Mouse (Mus musculus): ENCODE data around the gene Sin3b. TPM values are rescaled to one million over a fixed set of nuclear protein-coding genes. Genes with fewer than 3 reads are reported as not detected.

The Sin3b gene
- polyA plus RNA-seq, 1 experiment from 2014 or later = 144 TPM

GRCm38 (mm10) chr8:72698349-72698926 lies 24.6 kb upstream of the Sin3b start:
- H3K4me2 ChIP-seq (ENCODE audit: low read depth, low read length) = no peak overlapping the region
- no peaks in the 10 kb centered on the region for H3K36me3 ChIP-seq (ENCODE audit: control insufficient read depth, insufficient read depth, low read length)
- no peak for ATAC-seq (ENCODE audit: insufficient read depth, low FRiP score)
- no peak overlapping the region for H3K9ac ChIP-seq (ENCODE audit: low read length)
- H3K27ac ChIP-seq (ENCODE audit: low read length) = no peak overlapping the region
- no peak overlapping the region for H3K4me3 ChIP-seq (replicated peaks; ENCODE audit: low read length)
- H3K9me3 ChIP-seq (replicated peaks; ENCODE audit: control insufficient read depth, low read length) = no peaks in the 10 kb centered on the region
- WGBS = 96% methylated on average over 2 of the region's 2 CpGs
- no peaks in the 10 kb centered on the region for H3K27me3 ChIP-seq (ENCODE audit: control insufficient read depth, insufficient read depth, low read length)
- H3K4me1 ChIP-seq (ENCODE audit: control insufficient read depth, insufficient read depth, low read length) = no peaks in the 10 kb centered on the region

DNA sequence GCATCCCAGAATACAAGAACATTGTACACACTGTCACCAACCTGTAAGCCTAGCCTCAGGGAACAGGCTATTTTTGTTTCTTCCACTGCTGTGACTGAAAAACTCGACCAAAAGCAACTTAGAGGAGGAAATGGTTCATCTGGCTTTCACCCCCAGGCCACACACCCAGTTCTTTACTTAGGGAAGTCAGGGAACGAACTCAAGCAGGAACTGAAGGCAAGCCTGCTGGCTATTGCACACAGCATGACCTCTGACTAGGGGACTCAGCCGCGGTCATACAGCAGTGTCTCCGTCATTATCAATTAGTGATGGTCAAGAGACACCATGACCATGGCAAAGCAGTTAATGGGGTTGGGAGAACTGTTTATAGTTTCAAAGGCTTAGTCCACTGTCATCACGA lies 10.5 kb upstream of the Sin3b start:
- Histone ChIP-seq H3K4me2 (ENCODE audit: low read depth, low read length) (no peak overlapping the region), H3K27me3 (ENCODE audit: control insufficient read depth, insufficient read depth, low read length) (no peaks in the 10 kb centered on the region), H3K9me3 (replicated peaks; ENCODE audit: control insufficient read depth, low read length) (no peaks in the 10 kb centered on the region), H3K4me3 (replicated peaks; ENCODE audit: low read length) (no peak overlapping the region), H3K9ac (ENCODE audit: low read length) (no peak overlapping the region), H3K36me3 (ENCODE audit: control insufficient read depth, insufficient read depth, low read length) (no peaks in the 10 kb centered on the region), H3K27ac (ENCODE audit: low read length) (no peak overlapping the region), H3K4me1 (ENCODE audit: control insufficient read depth, insufficient read depth, low read length) (no peaks in the 10 kb centered on the region)
- WGBS = 59% methylated on average over 6 of the region's 6 CpGs
- ATAC-seq (ENCODE audit: insufficient read depth, low FRiP score) = no peak

DNA sequence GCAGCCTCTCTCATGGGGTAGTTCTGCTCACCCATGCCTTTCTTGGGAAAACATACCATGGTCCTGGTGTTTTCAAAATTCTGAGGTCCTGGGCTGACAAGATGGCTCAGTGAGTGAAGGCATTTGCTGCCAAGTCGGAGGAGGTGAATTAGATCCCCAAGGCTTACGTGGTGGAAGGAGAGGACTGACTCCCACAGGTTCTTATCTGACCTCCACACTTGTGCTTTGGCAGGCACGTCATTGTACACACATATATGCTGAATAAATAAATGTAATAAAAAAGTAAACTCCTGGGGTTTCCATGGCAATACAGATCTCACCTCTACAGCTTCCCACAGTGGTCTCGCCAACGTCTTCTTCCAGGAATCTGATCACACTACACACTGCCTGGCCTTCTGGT lies 6.5 kb upstream of the Sin3b start:
- no peaks in the 10 kb centered on the region for H3K9me3 ChIP-seq (replicated peaks; ENCODE audit: control insufficient read depth, low read length)
- ATAC-seq (ENCODE audit: insufficient read depth, low FRiP score) = 0 out of 2 replicates have a peak, but pooled peaks have one; percentile 17
- H3K27me3 ChIP-seq (ENCODE audit: control insufficient read depth, insufficient read depth, low read length) = no peaks in the 10 kb centered on the region
- no peaks in the 10 kb centered on the region for H3K4me1 ChIP-seq (ENCODE audit: control insufficient read depth, insufficient read depth, low read length)
- no peak overlapping the region for H3K4me2 ChIP-seq (ENCODE audit: low read depth, low read length)
- H3K9ac ChIP-seq (ENCODE audit: low read length) = no peak overlapping the region
- H3K36me3 ChIP-seq (ENCODE audit: control insufficient read depth, insufficient read depth, low read length) = no peaks in the 10 kb centered on the region
- no peak overlapping the region for H3K27ac ChIP-seq (ENCODE audit: low read length)
- 60% methylated on average over 5 of the region's 5 CpGs for WGBS
- H3K4me3 ChIP-seq (replicated peaks; ENCODE audit: low read length) = no peak overlapping the region

- 26% methylated on average over 1 of the region's 1 CpGs for WGBS
- H3K9me3 ChIP-seq (replicated peaks; ENCODE audit: control insufficient read depth, low read length) = no peaks in the 10 kb centered on the region
- 0 out of 2 replicates have a peak, but pooled peaks cover 5% of the 10 kb centered on the region for H3K36me3 ChIP-seq (ENCODE audit: control insufficient read depth, insufficient read depth, low read length)
- H3K4me1 ChIP-seq (ENCODE audit: control insufficient read depth, insufficient read depth, low read length) = peaks cover 7% of the 10 kb centered on the region; the same call in 1 of the 2 replicates
- H3K27me3 ChIP-seq (ENCODE audit: control insufficient read depth, insufficient read depth, low read length) = no peaks in the 10 kb centered on the region
- ATAC-seq (ENCODE audit: insufficient read depth, low FRiP score) = no peak
- H3K9ac ChIP-seq (ENCODE audit: low read length) = no peak overlapping the region
- no peak overlapping the region for H3K4me2 ChIP-seq (ENCODE audit: low read depth, low read length)
- H3K27ac ChIP-seq (ENCODE audit: low read length) = no peak overlapping the region
- H3K4me3 ChIP-seq (replicated peaks; ENCODE audit: low read length) = no peak overlapping the region
Measured at GRCm38 (mm10) chr8:72720541-72720940, 2.5 kb upstream of the Sin3b start.

DNA sequence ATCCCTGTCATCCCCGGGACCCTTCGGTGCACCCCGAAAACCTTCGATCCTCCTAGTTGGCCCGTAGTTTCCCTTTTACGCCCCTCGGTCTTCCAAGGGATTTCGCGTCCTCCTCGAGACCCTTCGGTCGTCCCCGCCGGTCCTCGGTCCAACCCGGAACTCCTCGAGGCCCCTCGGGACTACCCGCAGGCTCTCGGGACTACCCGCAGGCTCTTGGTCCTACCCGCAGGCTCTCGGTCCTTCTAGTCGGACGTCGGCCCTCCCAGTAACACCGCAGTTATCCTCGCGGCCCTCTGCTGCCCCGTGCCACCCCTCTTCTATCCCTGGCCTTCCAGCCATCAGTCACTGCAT lies 541 bp downstream of the Sin3b start:
- WGBS = under 1% methylated on average over 30 of the region's 30 CpGs
- H3K9ac ChIP-seq (ENCODE audit: low read length) = peak overlapping the region; percentile 97
- peak overlapping the region; percentile 95 for H3K4me3 ChIP-seq (replicated peaks; ENCODE audit: low read length)
- peaks cover 9% of the 10 kb centered on the region; the same call in 1 of the 2 replicates for H3K4me1 ChIP-seq (ENCODE audit: control insufficient read depth, insufficient read depth, low read length)
- no peaks in the 10 kb centered on the region for H3K27me3 ChIP-seq (ENCODE audit: control insufficient read depth, insufficient read depth, low read length)
- no peak for ATAC-seq (ENCODE audit: insufficient read depth, low FRiP score)
- H3K4me2 ChIP-seq (ENCODE audit: low read depth, low read length) = peak overlapping the region; percentile 93
- H3K9me3 ChIP-seq (replicated peaks; ENCODE audit: control insufficient read depth, low read length) = no peaks in the 10 kb centered on the region
- no peak overlapping the region for H3K27ac ChIP-seq (ENCODE audit: low read length)
- peaks cover 27% of the 10 kb centered on the region; the same call in 1 of the 2 replicates for H3K36me3 ChIP-seq (ENCODE audit: control insufficient read depth, insufficient read depth, low read length)

- H3K9ac ChIP-seq (ENCODE audit: low read length) = no peak overlapping the region
- no peak overlapping the region for H3K4me2 ChIP-seq (ENCODE audit: low read depth, low read length)
- H3K27ac ChIP-seq (ENCODE audit: low read length) = no peak overlapping the region
- peaks cover 11% of the 10 kb centered on the region; the same call in 1 of the 2 replicates for H3K4me1 ChIP-seq (ENCODE audit: control insufficient read depth, insufficient read depth, low read length)
- 87% methylated on average over 1 of the region's 1 CpGs for WGBS
- no peak for ATAC-seq (ENCODE audit: insufficient read depth, low FRiP score)
- H3K27me3 ChIP-seq (ENCODE audit: control insufficient read depth, insufficient read depth, low read length) = no peaks in the 10 kb centered on the region
- H3K36me3 ChIP-seq (ENCODE audit: control insufficient read depth, insufficient read depth, low read length) = peaks cover 62% of the 10 kb centered on the region
- H3K9me3 ChIP-seq (replicated peaks; ENCODE audit: control insufficient read depth, low read length) = no peaks in the 10 kb centered on the region
- H3K4me3 ChIP-seq (replicated peaks; ENCODE audit: low read length) = no peak overlapping the region
Measured at GRCm38 (mm10) chr8:72728636-72729035, 5.6 kb downstream of the Sin3b start.

GRCm38 (mm10) chr8:72735001-72735400 lies 11.9 kb downstream of the Sin3b start:
- Histone ChIP-seq H3K4me1 (ENCODE audit: control insufficient read depth, insufficient read depth, low read length) (no peaks in the 10 kb centered on the region), H3K4me2 (ENCODE audit: low read depth, low read length) (no peak overlapping the region), H3K36me3 (ENCODE audit: control insufficient read depth, insufficient read depth, low read length) (peaks cover 58% of the 10 kb centered on the region), H3K27ac (ENCODE audit: low read length) (no peak overlapping the region), H3K9ac (ENCODE audit: low read length) (no peak overlapping the region), H3K4me3 (replicated peaks; ENCODE audit: low read length) (no peak overlapping the region), H3K27me3 (ENCODE audit: control insufficient read depth, insufficient read depth, low read length) (no peaks in the 10 kb centered on the region), H3K9me3 (replicated peaks; ENCODE audit: control insufficient read depth, low read length) (no peaks in the 10 kb centered on the region)
- 75% methylated on average over 5 of the region's 5 CpGs for WGBS
- no peak for ATAC-seq (ENCODE audit: insufficient read depth, low FRiP score)

- Histone ChIP-seq H3K4me2 (ENCODE audit: low read depth, low read length) (no peak overlapping the region), H3K36me3 (ENCODE audit: control insufficient read depth, insufficient read depth, low read length) (peaks cover 42% of the 10 kb centered on the region), H3K27ac (ENCODE audit: low read length) (no peak overlapping the region), H3K4me3 (replicated peaks; ENCODE audit: low read length) (no peak overlapping the region), H3K4me1 (ENCODE audit: control insufficient read depth, insufficient read depth, low read length) (no peaks in the 10 kb centered on the region), H3K9ac (ENCODE audit: low read length) (no peak overlapping the region), H3K9me3 (replicated peaks; ENCODE audit: control insufficient read depth, low read length) (no peaks in the 10 kb centered on the region), H3K27me3 (ENCODE audit: control insufficient read depth, insufficient read depth, low read length) (no peaks in the 10 kb centered on the region)
- no peak for ATAC-seq (ENCODE audit: insufficient read depth, low FRiP score)
Measured at GRCm38 (mm10) chr8:72736868-72737267, 13.8 kb downstream of the Sin3b start.

GRCm38 (mm10) chr8:72746061-72746460 lies 23.0 kb downstream of the Sin3b start:
- H3K36me3 ChIP-seq (ENCODE audit: control insufficient read depth, insufficient read depth, low read length) = peaks cover 41% of the 10 kb centered on the region
- H3K27me3 ChIP-seq (ENCODE audit: control insufficient read depth, insufficient read depth, low read length) = no peaks in the 10 kb centered on the region
- ATAC-seq (ENCODE audit: insufficient read depth, low FRiP score) = 0 out of 2 replicates have a peak, but pooled peaks have one; percentile 16
- no peak overlapping the region for H3K27ac ChIP-seq (ENCODE audit: low read length)
- no peak overlapping the region for H3K4me3 ChIP-seq (replicated peaks; ENCODE audit: low read length)
- 35% methylated on average over 5 of the region's 5 CpGs for WGBS
- no peak overlapping the region for H3K9ac ChIP-seq (ENCODE audit: low read length)
- no peaks in the 10 kb centered on the region for H3K4me1 ChIP-seq (ENCODE audit: control insufficient read depth, insufficient read depth, low read length)
- H3K4me2 ChIP-seq (ENCODE audit: low read depth, low read length) = no peak overlapping the region
- H3K9me3 ChIP-seq (replicated peaks; ENCODE audit: control insufficient read depth, low read length) = no peaks in the 10 kb centered on the region
